29 mouse cellular contexts compared by ENCODE assay signal in the genomic region with DNA sequence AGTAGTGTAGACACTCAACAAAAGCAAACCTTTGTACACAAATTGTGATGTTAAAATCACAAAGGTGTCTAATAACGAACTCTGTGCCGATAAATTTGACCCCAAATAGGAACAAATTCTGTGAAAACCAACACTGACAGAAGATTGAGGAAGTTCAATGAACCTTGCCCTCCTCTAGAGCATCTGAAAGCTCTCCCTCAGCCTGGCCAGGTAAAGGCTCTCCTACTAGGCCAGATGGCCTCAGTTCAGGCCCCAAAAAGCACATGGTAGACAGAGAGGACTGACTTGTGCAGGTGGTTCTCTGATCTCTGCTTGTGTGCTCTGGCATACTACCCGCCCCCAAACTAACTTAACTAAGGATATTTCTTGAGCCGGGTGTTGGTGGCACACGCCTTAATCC.
"Had no signal": no experiment of that assay in that cellular context is flagged by ENCODE, and none has a peak within 500 bp of the region (broad histone marks: within the 10 kb centered on the region; RNA-seq: fewer than 3 reads in every experiment).

No protein-coding gene starts in this region.

- H3K4me1 ChIP-seq: limb, embryonic 15.5 days; liver, embryonic 15.5 days; lung, embryonic 15.5 days; midbrain, embryonic 15.5 days had no signal

- H3K27ac ChIP-seq: limb, embryonic 10.5 days; limb, embryonic 12.5 days; limb, embryonic 13.5 days; limb, embryonic 15.5 days; liver, embryonic 12.5 days; liver, embryonic 13.5 days; liver, embryonic 14.5 days; liver, embryonic 15.5 days; lung, embryonic 15.5 days; macrophage; midbrain, embryonic 10.5 days; midbrain, embryonic 12.5 days; midbrain, embryonic 13.5 days; midbrain, embryonic 15.5 days had no signal

- H3K4me3 ChIP-seq: limb, embryonic 10.5 days; limb, embryonic 12.5 days; limb, embryonic 13.5 days; limb, embryonic 15.5 days; liver, embryonic 12.5 days; liver, embryonic 13.5 days; liver, embryonic 15.5 days; lung, embryonic 15.5 days; megakaryocyte, embryonic 14.5 days; midbrain, embryonic 10.5 days; midbrain, embryonic 12.5 days; midbrain, embryonic 13.5 days; midbrain, embryonic 15.5 days; myocyte had no signal

- H3K36me3 ChIP-seq: limb, embryonic 10.5 days; limb, embryonic 12.5 days; limb, embryonic 13.5 days; limb, embryonic 15.5 days; liver, embryonic 12.5 days; liver, embryonic 13.5 days; liver, embryonic 15.5 days; lung, embryonic 15.5 days; midbrain, embryonic 10.5 days; midbrain, embryonic 12.5 days; midbrain, embryonic 15.5 days had no signal

- ATAC-seq: liver, embryonic 12.5 days; liver, postnatal 0 days; lung, postnatal 0 days; midbrain, embryonic 13.5 days; midbrain, embryonic 15.5 days; midbrain, embryonic 16.5 days had no signal

- H3K27me3 ChIP-seq: limb, embryonic 12.5 days; limb, embryonic 13.5 days; limb, embryonic 15.5 days; liver, embryonic 12.5 days; liver, embryonic 13.5 days; liver, embryonic 15.5 days; lung, embryonic 15.5 days; midbrain, embryonic 12.5 days; midbrain, embryonic 13.5 days; midbrain, embryonic 15.5 days had no signal

- DNase-seq: left cerebral cortex, postnatal 4 days; liver; liver, embryonic 13.5 days; liver, postnatal 0 days; lung, adult 18-20 months; lung, adult 2 months; lung, embryonic 14.5 days; lung, postnatal 10 days; lung, postnatal 14 days; lung, postnatal 36 days; lung, postnatal 4 days; midbrain, embryonic 14.5 days had no signal
